Mouse (Mus musculus) megakaryocyte progenitor cell, adult 5-6 weeks (primary cell): ENCODE measurements around the gene Card6. TPM values are rescaled to one million over a fixed set of nuclear protein-coding genes. Genes with fewer than 3 reads are reported as not detected.
"Not testable (repeated sequence)": the region's sequence is repeated elsewhere in the genome, so short reads cannot be mapped to it uniquely, and the experiment has no call there.

Experiments used
- ATAC-seq: replicated peaks from 2 replicates; pipeline ENCODE4 v1.8.0; 2016; ENCODE audit warnings: mild to moderate bottlenecking, moderate TSS enrichment, inconsistent platforms; ENCODE audit not compliant: poor library complexity
- total RNA-seq, 2 experiments: library from RNA; stranded (forward) in 1 of 2; stranded (reverse) in 1 of 2; fragments of 157-497, 149-512 nt in 1 of 2; fragments of 200-1000 nt in 1 of 2; gene quantifications; 2 replicates each; pipeline versions ENCODE4 v1.2.3 to v1.2.4; 2015 to 2017

The Card6 gene
- total RNA-seq, 2 experiments from 2014 or later, result 0.04 to 0.77 TPM

DNA sequence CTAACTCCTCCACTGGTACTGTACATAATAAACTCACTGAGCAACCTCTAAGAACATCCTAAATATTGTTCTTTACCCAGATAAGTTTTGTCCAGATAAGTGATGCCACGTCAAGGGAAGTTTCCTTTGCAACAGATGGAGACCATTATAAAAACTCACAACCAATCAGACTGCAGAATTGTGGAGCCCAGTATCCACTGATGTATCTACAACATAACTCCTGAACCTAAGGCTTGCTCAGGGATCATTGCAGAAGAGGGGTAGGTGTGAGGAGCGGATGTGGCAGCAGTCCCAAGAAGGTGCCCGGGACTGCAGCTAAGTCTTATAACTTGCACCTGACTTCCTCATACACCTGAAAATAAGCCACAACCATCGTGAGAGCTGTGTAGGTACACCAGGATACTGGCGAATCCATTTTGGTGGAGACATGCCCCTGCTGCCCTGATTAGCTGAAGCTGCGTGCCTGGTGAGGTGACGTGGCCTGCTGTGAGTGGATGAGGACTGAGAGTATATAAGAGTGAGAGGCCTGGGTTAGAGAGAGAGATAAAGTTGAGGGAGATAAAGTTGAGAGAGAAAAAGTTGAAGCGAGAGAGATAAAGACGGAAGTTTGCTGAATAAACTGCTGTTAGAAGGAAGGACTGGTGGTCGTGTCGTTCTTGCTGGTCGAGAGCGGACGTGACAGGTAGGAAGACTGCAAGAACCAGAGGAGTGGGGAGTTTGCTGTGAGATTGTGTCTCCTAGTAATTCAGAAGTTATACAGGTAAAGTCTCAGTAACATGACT is 22.7 kb upstream of the Card6 start:
- not testable (repeated sequence) for ATAC-seq

DNA sequence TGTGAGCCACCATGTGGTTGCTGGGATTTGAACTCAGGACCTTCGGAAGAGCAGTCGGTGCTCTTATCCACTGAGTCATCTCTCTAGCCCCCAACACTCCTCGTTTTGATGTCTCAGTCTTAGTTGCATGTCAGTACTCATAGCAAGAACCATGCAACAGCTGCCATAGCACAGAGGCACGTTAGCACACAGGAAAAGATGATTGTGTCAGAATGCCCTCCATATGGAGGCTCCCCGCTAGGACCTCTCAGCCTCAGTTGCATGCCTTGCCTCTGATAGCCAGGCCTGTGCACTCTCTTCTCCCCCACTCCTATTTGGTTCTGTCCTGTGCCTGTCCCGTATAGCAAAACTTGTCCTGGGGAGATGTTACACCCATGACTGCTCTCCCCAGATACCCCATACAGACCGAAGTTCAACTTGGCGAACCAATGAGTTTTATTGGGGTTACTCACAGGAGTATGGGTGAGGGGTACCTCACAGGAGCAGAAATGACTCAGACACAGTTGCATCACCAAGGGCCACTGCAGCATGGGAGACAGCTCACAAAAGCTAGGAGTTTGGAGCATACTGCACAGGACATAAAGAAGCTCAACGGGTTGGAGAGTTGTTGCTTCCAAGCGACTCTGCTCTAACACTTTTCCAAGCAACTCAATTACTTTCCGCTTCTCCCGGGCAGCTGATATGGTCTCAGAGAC is 20.9 kb upstream of the Card6 start:
- ATAC-seq, result peak; percentile 27

DNA sequence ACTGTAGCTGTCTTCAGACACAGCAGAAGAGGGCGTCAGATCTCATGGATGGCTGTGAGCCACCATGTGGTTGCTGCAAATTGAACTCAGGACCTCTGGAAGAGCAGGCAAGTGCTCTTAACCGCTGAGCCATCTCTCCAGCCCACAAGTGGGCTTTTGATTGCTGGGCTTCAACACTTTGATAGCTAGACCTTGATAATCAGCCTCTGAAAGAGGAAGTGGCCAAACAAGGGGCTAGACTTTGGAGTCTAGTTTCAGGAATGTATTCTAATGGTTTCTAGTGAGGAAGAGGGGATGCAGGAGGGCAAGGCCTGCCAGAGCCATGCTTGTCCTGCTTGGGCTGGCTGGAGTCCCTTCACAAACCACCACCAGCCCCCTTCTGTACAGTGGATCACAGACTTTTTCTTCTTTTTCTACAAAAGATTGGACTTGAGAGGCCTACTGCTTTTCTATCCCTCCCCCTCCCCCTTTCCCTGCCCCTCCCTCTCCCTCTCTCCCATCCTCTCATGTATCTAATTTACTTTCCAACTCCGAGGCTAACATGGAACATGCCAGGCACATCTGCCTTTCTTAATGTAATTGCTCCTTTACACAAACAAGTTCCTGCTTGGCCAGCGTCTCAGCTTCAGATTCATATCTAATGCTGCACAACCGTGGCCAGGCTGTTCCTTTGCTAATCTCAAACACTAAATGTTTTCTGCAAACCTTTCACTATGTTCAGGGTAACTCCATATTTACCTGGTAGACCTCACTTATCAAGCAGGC is 20.0 kb upstream of the Card6 start:
- peak; percentile 55 for ATAC-seq

- ATAC-seq, result no peak
Measured at GRCm38 (mm10) chr15:5127487-5127886, 19.1 kb upstream of the Card6 start.

GRCm38 (mm10) chr15:5126456-5126855 is 18.1 kb upstream of the Card6 start:
- ATAC-seq, result peak; percentile 35

DNA sequence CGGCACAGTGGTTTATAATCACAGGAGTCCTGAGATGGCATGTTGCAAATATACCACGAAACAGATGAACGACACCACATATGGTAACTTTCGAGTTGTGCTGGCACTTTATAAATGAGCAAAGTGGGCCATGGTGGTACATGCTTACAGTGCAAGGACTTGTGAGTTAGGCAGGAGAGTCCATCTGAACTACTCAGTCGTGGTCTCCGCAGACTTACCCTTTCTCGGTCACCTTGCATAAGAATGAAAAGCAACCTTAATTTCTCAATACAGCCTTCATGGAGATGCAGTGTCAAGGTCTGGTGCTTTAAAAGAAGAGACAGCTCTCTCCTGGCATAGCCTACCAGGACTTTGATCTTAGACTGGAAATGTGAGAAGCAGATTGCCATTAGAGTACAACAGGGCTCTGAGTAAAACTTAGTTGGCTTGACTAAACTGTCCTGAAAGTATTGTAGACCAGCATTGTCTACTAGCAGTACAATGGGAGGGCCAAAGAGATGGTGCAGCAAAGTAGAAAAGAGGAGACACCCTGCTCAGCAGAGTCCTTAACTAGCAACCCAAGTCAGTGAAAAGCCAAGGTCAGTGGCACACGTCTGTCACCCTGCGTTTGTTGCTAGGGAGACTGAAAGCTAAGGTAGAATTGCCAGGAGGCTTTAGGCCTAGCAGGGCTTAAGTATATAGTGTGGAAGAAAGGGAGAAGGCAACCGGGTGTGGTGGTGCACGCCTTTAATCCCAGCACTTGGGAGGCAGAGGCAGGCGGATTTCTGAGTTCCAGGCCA is 13.4 kb upstream of the Card6 start:
- no peak for ATAC-seq

DNA sequence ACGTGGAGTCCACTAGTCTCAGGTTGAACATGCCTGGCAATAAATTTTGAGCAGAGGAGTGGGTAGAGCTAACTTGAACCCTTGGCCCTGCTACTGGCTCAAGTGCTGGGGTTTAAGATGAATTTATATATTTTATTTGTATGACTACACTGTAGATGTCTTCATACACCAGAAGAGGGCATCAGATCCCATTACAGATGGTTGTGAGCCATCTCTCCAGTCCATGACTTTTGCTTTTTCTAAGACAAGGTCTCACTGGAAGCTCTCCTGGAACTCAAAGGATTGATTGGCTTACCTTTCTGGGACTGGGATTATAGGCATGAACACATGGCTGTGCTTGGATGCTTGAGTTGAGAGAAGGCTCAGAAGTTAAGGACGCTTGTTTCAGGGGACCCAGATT is 11.4 kb upstream of the Card6 start:
- no peak for ATAC-seq

GRCm38 (mm10) chr15:5119192-5119591 is 10.9 kb upstream of the Card6 start:
- ATAC-seq, result no peak

DNA sequence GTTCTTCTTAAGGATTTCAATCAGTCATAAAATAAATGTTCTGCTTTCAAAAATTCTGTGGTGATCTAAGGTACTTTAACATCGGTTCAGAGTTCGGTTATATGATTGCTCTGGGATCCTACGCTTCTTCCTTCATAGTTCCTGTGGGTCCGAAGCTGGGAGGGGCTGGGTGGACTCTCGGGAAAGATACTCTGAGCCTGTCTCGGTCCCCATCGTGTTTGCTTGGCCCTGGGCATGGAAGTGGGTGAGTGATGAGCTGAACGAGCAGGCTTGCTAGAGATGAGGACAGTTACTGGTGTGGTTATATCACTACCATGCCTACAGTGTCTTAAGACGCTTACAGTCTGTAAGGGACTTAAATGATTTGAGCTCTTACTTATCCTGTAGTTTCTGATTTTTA is 10.3 kb upstream of the Card6 start:
- no peak for ATAC-seq

GRCm38 (mm10) chr15:5117031-5117601 is 8.8 kb upstream of the Card6 start:
- no peak for ATAC-seq

GRCm38 (mm10) chr15:5116270-5117030 is 8.1 kb upstream of the Card6 start, which contains the start of gene Rpl37:
TSS of gene Rpl37 (plus strand) at chr15:5116645.
- ATAC-seq, result peak; percentile 90

GRCm38 (mm10) chr15:5115173-5115572 is 6.8 kb upstream of the Card6 start:
- no peak for ATAC-seq

DNA sequence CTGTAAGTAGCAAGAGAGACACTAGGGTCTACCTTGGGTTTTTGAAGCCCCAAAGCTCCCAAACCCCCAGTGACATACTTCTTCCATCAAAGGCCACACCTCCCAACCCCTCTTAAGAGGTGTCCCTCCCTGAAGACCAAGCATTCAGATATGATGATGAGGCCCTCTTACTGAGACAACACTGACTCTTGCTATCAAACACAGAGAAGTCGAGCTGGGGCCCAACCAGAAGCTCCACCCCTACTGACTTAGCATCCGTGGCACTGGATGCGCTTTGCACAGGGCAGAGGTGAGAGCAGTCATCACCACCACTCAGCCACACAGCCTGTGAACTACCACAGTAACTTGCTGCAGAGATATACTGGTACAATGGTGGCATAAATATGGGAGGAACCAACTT is 4.3 kb upstream of the Card6 start:
- ATAC-seq, result no peak

DNA sequence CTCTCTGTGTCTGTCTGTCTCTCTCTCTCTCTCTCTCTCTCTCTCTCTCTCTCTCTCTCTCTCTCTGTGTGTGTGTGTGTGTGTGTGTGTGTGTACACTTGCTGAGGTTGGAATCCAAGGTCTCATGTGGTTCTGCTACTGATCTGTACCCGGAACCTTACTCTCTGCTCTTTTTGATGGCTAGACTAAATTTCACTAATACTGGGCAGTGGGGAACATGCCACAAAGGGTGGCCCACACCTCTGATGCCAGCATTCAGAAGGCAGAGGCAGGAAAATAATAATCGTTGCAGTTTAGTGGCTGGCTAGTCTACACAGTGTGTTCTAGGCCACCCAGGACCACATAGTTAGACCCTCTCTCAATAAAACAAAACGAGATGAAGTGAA is 309 bp upstream of the Card6 start:
- peak; percentile 28 for ATAC-seq

DNA sequence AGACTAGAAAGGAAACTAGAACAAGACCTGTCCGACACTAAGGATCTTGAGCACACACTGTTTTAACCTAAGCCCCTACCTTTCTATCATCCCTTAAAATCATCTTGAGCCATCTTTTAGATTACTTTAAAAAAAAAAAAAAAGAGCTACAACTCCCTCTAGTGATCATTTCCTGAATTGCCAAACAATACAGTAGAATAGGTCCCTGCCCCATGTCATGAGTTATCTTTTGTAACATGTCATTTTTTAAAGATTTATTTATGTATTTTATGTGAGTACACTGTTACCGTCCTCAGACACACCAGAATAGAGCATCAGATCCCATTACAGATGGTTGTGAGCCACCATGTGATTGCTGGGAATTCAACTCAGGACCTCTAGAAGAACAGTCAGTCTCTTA is 2.0 kb downstream of the Card6 start:
- ATAC-seq, result peak; percentile 68

DNA sequence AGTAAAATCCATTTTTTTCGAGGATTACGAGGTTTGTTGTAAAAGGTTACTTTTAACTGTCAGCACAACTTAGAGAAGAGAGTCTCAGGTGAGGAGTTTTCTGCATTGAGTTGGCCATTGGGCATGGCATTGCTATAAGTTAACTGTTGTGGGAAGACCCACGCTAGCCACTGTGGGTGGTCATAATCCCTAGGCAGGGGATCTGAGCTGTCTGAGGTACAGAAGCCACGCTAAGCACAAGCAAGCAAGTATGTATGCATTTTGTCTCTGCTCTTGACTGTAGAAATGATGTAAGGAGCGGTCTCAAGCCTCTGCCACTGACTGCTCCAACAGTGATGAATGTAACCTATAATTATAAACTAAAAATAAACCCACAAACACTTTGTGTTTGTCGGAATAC is 2.4 kb downstream of the Card6 start:
- no peak for ATAC-seq

- no peak for ATAC-seq
Measured at GRCm38 (mm10) chr15:5102312-5102711, 6.0 kb downstream of the Card6 start.

DNA sequence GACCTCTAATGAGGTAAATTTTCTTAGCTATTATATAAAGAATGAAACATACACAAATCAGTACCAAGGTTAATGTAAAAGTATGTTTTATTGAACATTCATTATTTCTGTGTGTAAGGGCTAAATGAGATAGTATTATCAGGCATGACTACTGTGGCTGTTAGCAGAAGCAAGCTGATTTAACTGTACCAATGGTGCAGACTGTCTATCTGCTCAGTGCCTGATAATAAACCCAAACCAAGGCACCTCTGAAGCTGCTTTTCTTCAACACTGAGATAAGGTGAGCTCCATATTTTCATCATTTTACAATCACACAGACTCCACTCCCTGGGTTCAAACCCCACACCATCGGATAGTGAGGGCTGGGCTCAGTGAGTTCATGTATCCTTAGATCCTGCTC is 11.0 kb downstream of the Card6 start:
- ATAC-seq, result peak; percentile 90

- ATAC-seq, result no peak
Measured at GRCm38 (mm10) chr15:5095534-5096301, 12.6 kb downstream of the Card6 start.
